Mouse (Mus musculus): ENCODE measurements around the gene Mbd5. TPM values are rescaled to one million over a fixed set of nuclear protein-coding genes. Genes with fewer than 3 reads are reported as not detected.

Mbd5 gene
- total RNA-seq, 1 experiment from 2014 or later, result 46.0 TPM

GRCm38 (mm10) chr2:49276017-49276722 is 326.9 kb downstream of the Mbd5 start:
- peak; percentile 46 to 83; a peak in 3 of 4 replicates for ATAC-seq (replicated peaks in 1 of 2; ENCODE audit: insufficient read depth in 1 of 2, low FRiP score in 2 of 2, low TSS enrichment in 1 of 2, low read depth in 1 of 2, poor library complexity in 2 of 2, severe bottlenecking in 2 of 2)

GRCm38 (mm10) chr2:49280496-49280895 is 331.2 kb downstream of the Mbd5 start:
- ATAC-seq (replicated peaks in 1 of 2; ENCODE audit: insufficient read depth in 1 of 2, low FRiP score in 2 of 2, low TSS enrichment in 1 of 2, low read depth in 1 of 2, poor library complexity in 2 of 2, severe bottlenecking in 2 of 2), result no peak

DNA sequence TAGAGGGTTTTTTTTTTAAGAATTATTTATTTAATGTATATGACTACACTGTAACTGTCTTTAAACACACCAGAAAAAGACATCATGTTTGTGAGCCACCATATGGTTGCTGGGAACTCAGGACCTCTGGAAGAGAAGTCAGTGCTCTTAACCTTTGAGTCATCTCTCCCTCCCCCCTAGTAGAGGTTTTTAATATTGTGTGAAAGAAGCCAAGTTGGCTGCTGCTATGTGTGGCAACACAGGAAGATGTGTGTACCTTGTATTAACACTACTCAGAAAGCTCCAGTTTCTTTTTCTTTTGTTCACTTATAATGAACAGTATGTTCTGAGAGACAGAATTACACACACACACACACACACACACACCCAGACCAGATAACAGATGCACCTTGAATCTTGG is 334.3 kb downstream of the Mbd5 start:
- ATAC-seq (replicated peaks in 1 of 2; ENCODE audit: insufficient read depth in 1 of 2, low FRiP score in 2 of 2, low TSS enrichment in 1 of 2, low read depth in 1 of 2, poor library complexity in 2 of 2, severe bottlenecking in 2 of 2), result no peak

DNA sequence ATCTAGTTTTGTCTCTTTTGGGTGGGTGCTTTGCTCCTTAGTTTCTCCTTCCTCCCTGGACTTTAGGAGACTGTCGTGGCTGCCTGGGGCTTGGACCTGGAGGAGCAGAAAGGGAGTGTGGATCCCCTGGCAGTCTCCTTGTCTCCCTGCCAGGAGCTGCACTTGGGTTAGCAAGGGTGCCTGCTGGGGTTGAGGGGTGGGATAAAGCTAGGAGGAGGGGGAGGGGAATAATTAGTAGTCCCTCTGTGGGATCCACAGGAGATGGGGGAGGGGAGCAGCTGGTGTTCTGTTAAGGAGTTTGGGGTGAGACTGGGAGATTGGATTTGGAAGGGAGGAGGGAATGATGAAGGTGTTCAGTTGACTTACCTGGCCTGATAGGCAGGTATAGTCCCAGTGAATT is 337.7 kb downstream of the Mbd5 start:
- ATAC-seq (replicated peaks in 1 of 2; ENCODE audit: insufficient read depth in 1 of 2, low FRiP score in 2 of 2, low TSS enrichment in 1 of 2, low read depth in 1 of 2, poor library complexity in 2 of 2, severe bottlenecking in 2 of 2), result no peak

DNA sequence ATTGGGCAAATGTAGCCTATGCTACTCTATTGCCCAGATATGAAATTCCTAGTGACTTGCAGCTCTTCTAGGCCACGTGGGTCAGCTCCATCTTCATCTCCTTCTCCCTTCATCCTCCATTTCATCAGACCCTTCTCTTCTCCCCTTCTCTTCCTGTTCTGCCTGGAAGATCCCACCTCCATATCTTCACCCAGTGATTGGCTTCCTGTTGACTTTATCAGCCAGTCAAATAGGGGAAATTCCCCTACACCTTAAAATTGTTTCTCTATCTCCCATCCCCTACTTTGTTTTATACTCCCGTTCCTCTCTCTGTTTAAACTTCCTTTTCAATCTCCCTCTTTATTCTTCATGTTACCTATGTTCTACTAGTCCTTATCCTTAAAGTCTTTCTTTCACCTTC is 342.4 kb downstream of the Mbd5 start:
- no peak for ATAC-seq (replicated peaks in 1 of 2; ENCODE audit: insufficient read depth in 1 of 2, low FRiP score in 2 of 2, low TSS enrichment in 1 of 2, low read depth in 1 of 2, poor library complexity in 2 of 2, severe bottlenecking in 2 of 2)

- ATAC-seq (replicated peaks in 1 of 2; ENCODE audit: insufficient read depth in 1 of 2, low FRiP score in 2 of 2, low TSS enrichment in 1 of 2, low read depth in 1 of 2, poor library complexity in 2 of 2, severe bottlenecking in 2 of 2), result peak; percentile 100
Measured at GRCm38 (mm10) chr2:49312629-49313447, 363.5 kb downstream of the Mbd5 start.

GRCm38 (mm10) chr2:49333594-49333993 is 384.3 kb downstream of the Mbd5 start:
- peak; percentile 59 to 60; a peak in 3 of 4 replicates for ATAC-seq (replicated peaks in 1 of 2; ENCODE audit: insufficient read depth in 1 of 2, low FRiP score in 2 of 2, low TSS enrichment in 1 of 2, low read depth in 1 of 2, poor library complexity in 2 of 2, severe bottlenecking in 2 of 2)

- no peak for ATAC-seq (replicated peaks in 1 of 2; ENCODE audit: insufficient read depth in 1 of 2, low FRiP score in 2 of 2, low TSS enrichment in 1 of 2, low read depth in 1 of 2, poor library complexity in 2 of 2, severe bottlenecking in 2 of 2)
Measured at GRCm38 (mm10) chr2:49335267-49335666, 386.0 kb downstream of the Mbd5 start.

- ATAC-seq (replicated peaks in 1 of 2; ENCODE audit: insufficient read depth in 1 of 2, low FRiP score in 2 of 2, low TSS enrichment in 1 of 2, low read depth in 1 of 2, poor library complexity in 2 of 2, severe bottlenecking in 2 of 2), result no peak
Measured at GRCm38 (mm10) chr2:49344287-49344686, 395.0 kb downstream of the Mbd5 start.

DNA sequence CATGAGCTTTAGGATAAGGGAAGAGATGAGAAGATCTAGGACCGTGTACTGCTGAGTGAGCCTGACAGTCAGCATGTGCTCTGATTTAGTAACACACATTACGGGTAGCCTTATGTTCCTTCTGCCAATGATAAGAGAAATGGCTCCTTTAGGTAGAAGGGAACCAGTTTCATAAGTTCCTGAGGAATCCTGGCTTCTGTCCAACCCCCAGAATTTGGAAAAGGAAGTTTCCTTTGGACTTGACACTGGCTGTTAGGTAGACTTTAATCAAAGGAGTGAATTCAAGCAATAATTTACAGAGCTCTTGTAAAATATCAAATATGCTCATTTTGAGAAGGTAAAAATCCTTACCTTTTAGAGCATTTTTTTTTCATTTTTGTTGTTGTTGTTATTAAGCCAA is 396.5 kb downstream of the Mbd5 start:
- no peak for ATAC-seq (replicated peaks in 1 of 2; ENCODE audit: insufficient read depth in 1 of 2, low FRiP score in 2 of 2, low TSS enrichment in 1 of 2, low read depth in 1 of 2, poor library complexity in 2 of 2, severe bottlenecking in 2 of 2)

- ATAC-seq (replicated peaks in 1 of 2; ENCODE audit: insufficient read depth in 1 of 2, low FRiP score in 2 of 2, low TSS enrichment in 1 of 2, low read depth in 1 of 2, poor library complexity in 2 of 2, severe bottlenecking in 2 of 2), result peak; percentile 66 to 88
Measured at GRCm38 (mm10) chr2:49349813-49350212, 400.5 kb downstream of the Mbd5 start.

DNA sequence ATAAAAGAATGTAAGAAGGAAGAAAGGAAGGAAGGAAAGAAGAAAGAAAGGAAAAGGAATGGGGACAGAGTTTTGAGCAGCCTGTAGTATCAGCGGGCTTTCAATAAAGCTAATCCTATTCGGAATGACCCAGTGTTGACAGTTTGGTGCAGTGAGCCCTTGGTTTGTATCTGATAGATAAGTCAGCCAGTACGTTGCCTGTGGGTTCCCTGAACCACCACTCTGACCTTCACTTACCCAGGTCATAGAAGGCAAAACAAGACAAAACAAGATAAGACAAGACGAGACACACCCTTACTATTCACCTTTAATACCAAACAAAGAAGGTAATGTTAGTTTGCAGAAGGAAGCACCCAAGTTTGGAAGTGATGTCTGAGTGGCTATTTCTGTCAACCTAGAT is 401.5 kb downstream of the Mbd5 start:
- ATAC-seq (replicated peaks in 1 of 2; ENCODE audit: insufficient read depth in 1 of 2, low FRiP score in 2 of 2, low TSS enrichment in 1 of 2, low read depth in 1 of 2, poor library complexity in 2 of 2, severe bottlenecking in 2 of 2), result no peak

DNA sequence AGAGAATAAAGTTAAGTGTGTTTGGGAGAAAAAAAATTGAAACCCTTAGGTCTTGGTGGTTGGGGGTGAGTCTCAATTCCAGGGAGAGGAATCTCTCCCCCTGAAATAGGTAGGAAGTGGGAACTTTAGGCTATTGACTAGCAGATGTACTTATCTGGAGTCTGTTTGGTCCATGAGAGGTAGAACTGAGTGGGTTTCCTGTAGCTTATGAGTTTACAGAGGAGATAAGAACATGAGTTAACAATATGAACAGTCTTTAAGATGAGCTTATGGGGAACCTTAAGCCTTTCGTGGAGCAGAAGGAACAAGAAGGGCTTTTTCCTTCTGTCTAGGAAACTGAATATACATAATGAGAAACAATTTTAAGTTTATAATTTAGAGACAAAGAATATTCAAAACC is 404.8 kb downstream of the Mbd5 start:
- no peak for ATAC-seq (replicated peaks in 1 of 2; ENCODE audit: insufficient read depth in 1 of 2, low FRiP score in 2 of 2, low TSS enrichment in 1 of 2, low read depth in 1 of 2, poor library complexity in 2 of 2, severe bottlenecking in 2 of 2)

DNA sequence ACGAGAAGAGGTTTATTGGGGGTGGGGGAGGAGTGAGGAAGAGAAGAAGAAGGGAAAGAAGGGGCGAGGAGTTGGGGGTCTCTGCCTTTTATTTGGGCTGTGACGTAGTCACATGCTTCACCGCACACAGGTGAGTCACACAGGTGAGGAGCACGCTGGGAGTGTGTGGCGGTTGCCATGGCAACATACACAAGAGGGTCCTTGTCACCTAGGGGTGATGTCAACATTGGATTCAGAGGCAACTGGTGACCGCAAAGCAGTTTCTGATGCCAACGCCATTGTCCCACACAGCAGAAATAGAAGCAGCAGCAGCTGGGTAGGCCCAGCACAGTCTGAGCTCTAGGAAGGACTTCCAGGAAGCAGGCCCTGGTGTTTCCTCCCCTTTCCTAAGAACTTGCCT is 406.6 kb downstream of the Mbd5 start:
- no peak for ATAC-seq (replicated peaks in 1 of 2; ENCODE audit: insufficient read depth in 1 of 2, low FRiP score in 2 of 2, low TSS enrichment in 1 of 2, low read depth in 1 of 2, poor library complexity in 2 of 2, severe bottlenecking in 2 of 2)

GRCm38 (mm10) chr2:49358128-49358814 is 409.0 kb downstream of the Mbd5 start:
- ATAC-seq (replicated peaks in 1 of 2; ENCODE audit: insufficient read depth in 1 of 2, low FRiP score in 2 of 2, low TSS enrichment in 1 of 2, low read depth in 1 of 2, poor library complexity in 2 of 2, severe bottlenecking in 2 of 2), result no peak

- ATAC-seq (replicated peaks in 1 of 2; ENCODE audit: insufficient read depth in 1 of 2, low FRiP score in 2 of 2, low TSS enrichment in 1 of 2, low read depth in 1 of 2, poor library complexity in 2 of 2, severe bottlenecking in 2 of 2), result peak; percentile 68 to 75
Measured at GRCm38 (mm10) chr2:49358839-49359520, 409.7 kb downstream of the Mbd5 start.

GRCm38 (mm10) chr2:49359706-49360105 is 410.4 kb downstream of the Mbd5 start:
- ATAC-seq (replicated peaks in 1 of 2; ENCODE audit: insufficient read depth in 1 of 2, low FRiP score in 2 of 2, low TSS enrichment in 1 of 2, low read depth in 1 of 2, poor library complexity in 2 of 2, severe bottlenecking in 2 of 2), result peak in 1 of 2 experiments; percentile 30; a peak in 1 of 4 replicates
